Mouse (Mus musculus) hematopoietic stem cell, adult 5-6 weeks (primary cell): ENCODE results near the gene Hspb3. TPM values are rescaled to one million over a fixed set of nuclear protein-coding genes. Genes with fewer than 3 reads are reported as not detected.

ENCODE experiments used
- ATAC-seq, 2 experiments: fragments of 125-278 bp in 1 of 2; replicated peaks in 1 of 2; 2 replicates each; pipeline ENCODE4 v1.8.0; 2016 to 2017; ENCODE audit warnings: inconsistent platforms in 2 of 2, mild to moderate bottlenecking in 2 of 2, moderate number of reproducible peaks in 2 of 2, low read depth in 1 of 2, moderate TSS enrichment in 1 of 2; ENCODE audit not compliant: low FRiP score in 2 of 2, poor library complexity in 2 of 2, severe bottlenecking in 2 of 2, insufficient read depth in 1 of 2, low TSS enrichment in 1 of 2
- total RNA-seq: library from RNA; stranded (forward); fragments of 172-1452, 232-1000 nt; gene quantifications from 2 replicates; pipeline ENCODE4 v1.2.3, GENCODE M21; 2017

The Hspb3 gene
- total RNA-seq, 1 experiment from 2014 or later: not detected

GRCm38 (mm10) chr13:113614635-113615545 lies 48.6 kb downstream of the Hspb3 start:
- ATAC-seq: peak; percentile 49 to 64

- ATAC-seq: peak in 1 of 2 experiments; percentile 9; a peak in 1 of 4 replicates
These were observed 49.6 kb downstream of the Hspb3 start for GRCm38 (mm10) chr13:113613882-113614281.

- ATAC-seq: no peak
These were observed 50.1 kb downstream of the Hspb3 start for GRCm38 (mm10) chr13:113613341-113613740.

Other genes with a start within 250 kb of the Hspb3 start
- gene Snx18, start 45.1 kb downstream of the Hspb3 start, total RNA-seq: 27.2 and 30.5 TPM in 2 replicates
- gene Arl15, start 130.8 kb upstream of the Hspb3 start, total RNA-seq: 16.2 and 20.7 TPM in 2 replicates